Mouse (Mus musculus): ENCODE measurements at regions not wholly inside any gene's neighbourhood (a gene's known extent, or its start where the extent isn't known, plus 50 kb on each side); places are given as distances from the start of the nearest gene placed in this dataset.
A peak's percentile ranks its signal among the peaks of the same experiment; 100 is the strongest.

- no peak for DNase-seq (ENCODE audit: low read depth, low spot score)
Measured at GRCm38 (mm10) chr14:103933813-103934212, 89.6 kb upstream of the Ednrb start.

GRCm38 (mm10) chr14:103932170-103932569, 88.0 kb upstream of the Ednrb start:
- DNase-seq (ENCODE audit: low read depth, low spot score), result no peak

DNA sequence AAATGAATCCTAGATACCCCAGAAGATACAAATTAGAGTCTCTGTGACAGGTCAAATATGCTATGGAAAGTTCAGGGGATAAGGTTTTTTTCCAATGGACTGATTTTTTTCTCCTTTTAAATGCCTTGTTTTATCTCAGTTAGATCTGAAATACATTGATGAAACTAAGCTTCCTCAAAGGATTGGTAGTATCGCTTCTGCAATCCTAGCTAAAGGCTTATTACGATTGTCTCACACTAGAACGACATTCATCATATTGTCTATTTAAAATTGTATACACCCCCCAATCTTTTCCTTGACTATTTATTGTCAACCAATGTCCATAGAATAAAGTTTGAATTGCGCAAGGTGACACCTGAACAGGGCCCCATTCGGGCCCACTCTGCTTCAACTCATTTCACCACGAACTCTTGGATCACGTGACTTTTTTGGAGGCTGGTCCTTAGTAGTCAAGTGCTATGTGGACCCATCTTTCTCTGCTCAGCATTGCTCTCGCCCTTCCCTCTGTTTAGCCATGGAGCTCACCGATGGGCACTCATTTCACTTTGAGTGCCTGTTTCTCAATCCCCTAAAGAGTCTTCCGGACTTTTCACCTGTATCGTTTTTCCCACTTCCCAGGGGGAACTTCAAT, 85.6 kb upstream of the Ednrb start:
- DNase-seq (ENCODE audit: low read depth, low spot score), result no peak

GRCm38 (mm10) chr14:103929155-103929729, 85.0 kb upstream of the Ednrb start:
- no peak for DNase-seq (ENCODE audit: low read depth, low spot score)

DNA sequence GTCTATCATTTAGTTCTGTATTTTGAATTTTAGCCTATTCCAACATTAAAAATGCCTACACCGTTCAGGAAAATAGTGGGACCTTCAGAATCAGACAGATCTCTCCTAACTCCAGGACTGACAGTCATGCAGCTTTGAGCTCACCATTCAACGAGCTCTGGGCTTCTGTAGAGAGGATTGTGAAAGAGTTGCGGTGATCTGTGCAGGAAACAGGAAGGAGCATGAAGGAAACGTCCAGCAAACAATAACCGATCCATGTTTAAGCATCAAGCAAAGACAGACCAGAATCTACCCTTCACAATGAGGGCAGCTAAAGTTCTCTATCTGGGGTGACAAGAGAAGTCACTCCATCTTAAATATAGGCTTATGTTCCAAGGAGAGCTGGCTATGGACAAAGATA, 76.0 kb upstream of the Ednrb start:
- DNase-seq (ENCODE audit: low read depth, low spot score), result no peak

DNA sequence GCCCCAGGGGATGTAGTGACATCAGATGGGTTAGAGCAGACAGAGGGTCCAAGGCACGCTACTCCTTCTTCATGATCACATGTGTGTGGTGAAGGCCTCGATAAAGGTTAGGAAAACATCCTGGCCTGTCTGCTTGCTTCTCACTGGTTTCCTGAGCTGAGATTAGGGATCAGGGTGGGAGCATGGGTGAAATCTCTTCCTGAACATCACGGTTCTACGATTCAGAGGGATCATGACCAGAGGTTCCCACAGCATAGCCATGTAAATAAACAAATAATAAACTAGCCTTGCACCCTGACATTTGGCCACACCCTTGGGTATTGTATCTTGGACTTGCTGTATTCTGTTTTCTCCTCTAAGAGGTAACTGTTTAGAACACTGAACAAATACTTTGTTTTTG, 75.2 kb upstream of the Ednrb start:
- no peak for DNase-seq (ENCODE audit: low read depth, low spot score)

- DNase-seq (ENCODE audit: low read depth, low spot score), result no peak
Measured at GRCm38 (mm10) chr14:103913453-103913852, 69.3 kb upstream of the Ednrb start.

DNA sequence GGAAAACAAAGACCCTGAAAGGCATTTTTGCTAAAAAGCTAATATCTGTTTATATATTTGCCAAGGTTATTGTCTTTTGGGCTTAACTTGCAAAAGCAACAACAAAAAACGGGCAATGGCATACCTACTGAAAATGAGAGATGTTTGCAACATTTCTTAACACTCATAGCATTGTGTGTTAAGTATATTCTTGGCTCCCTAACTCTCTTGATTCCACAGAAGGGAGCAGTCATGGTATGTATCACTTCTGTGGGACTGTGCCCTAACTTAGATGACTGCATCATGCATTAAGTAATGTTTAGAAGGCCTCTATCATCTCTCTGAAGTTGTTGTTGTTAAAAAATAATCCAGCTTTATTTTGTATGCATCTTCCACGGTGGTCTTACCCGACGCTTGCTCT, 67.5 kb upstream of the Ednrb start:
- DNase-seq (ENCODE audit: low read depth, low spot score), result no peak

DNA sequence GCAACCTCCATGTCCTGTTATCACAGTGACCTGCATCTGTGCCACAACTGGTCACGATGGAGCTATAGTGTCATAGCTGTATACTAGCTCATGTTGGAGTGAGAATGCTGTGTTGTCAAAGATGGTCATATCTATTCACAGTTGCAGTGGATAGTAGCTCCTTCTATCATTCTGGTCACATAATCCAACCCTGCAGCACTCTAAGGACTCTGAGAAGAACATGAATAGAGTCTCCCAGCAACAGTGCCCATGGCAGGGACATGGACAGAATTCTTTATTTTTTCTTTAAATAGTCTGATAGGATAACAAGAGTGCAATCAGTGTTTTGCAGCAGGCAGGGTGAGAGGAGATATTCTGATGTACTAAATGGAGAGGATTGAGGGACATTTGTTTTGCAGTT, 67.1 kb upstream of the Ednrb start:
- DNase-seq (ENCODE audit: low read depth, low spot score), result no peak

- DNase-seq (ENCODE audit: low read depth, low spot score), result no peak
Measured at GRCm38 (mm10) chr14:103906417-103907070, 62.3 kb upstream of the Ednrb start.

GRCm38 (mm10) chr14:103900817-103901216, 56.6 kb upstream of the Ednrb start:
- DNase-seq (ENCODE audit: low read depth, low spot score), result no peak

- DNase-seq (ENCODE audit: low read depth, low spot score), result peak; percentile 51
Measured at GRCm38 (mm10) chr14:103899111-103899814, 55.1 kb upstream of the Ednrb start.

GRCm38 (mm10) chr14:103898689-103899088, 54.5 kb upstream of the Ednrb start:
- DNase-seq (ENCODE audit: low read depth, low spot score), result peak; percentile 11

DNA sequence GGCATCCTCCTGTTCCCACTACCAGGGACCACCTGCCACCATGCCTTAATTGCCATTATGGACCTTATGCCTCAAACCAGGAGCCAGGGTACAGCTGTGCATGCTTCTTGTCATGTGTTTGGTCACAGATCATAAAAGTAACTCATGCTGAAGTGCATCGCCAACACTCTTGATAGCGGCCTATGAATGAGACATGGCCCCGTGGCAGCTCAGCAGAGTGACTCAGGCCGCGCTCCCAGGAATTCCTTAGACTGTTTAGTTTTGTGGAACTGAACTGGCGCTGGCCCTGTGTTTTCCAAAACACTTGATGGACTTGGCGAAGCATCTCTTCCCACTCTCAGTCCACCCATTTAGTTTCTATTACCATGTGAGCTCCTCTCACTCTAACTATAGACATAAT, 51.1 kb upstream of the Ednrb start:
- DNase-seq (ENCODE audit: low read depth, low spot score), result no peak

All from forelimb bud, embryonic 11.5 days (tissue).